Mouse (Mus musculus): ENCODE results near the gene Mrpl32. TPM values are rescaled to one million over a fixed set of nuclear protein-coding genes. Genes with fewer than 3 reads are reported as not detected.

The Mrpl32 gene
- polyA plus RNA-seq (2015; fragmentation: Nextera tagmentation; extraction: Ambion mirVana): 127 and 135 TPM in 2 replicates

GRCm38 (mm10) chr13:14612926-14613529 is at the start of gene Mrpl32, which contains the start of gene Psma2:
Mrpl32 (minus strand) TSS chr13:14613165.
Psma2 (plus strand) TSS chr13:14613240.
- Histone ChIP-seq H3K9ac (replicated peaks) (peak within 1 kb of the TSS; percentile 89), H3K4me2 (replicated peaks) (peak within 1 kb of the TSS; percentile 79), H3K4me1 (replicated peaks) (peaks cover 21% of the 10 kb centered on the region), H3K9me3 (no peaks in the 10 kb centered on the region), H3K4me3 (replicated peaks) (peak within 1 kb of the TSS; percentile 89), H3K36me3 (peaks cover 19% of the 10 kb centered on the region), H3K27me3 (no peaks in the 10 kb centered on the region), H3K27ac (peak within 1 kb of the TSS; percentile 32; the same call in 1 of the 2 replicates)
- ATAC-seq: peak; percentile 100
- WGBS: under 1% methylated on average over 42 of the region's 42 CpGs

- Histone ChIP-seq H3K9me3 (no peaks in the 10 kb centered on the region), H3K36me3 (no peaks in the 10 kb centered on the region), H3K27me3 (no peaks in the 10 kb centered on the region), H3K27ac (no peak overlapping the region), H3K4me3 (replicated peaks) (no peak overlapping the region), H3K4me1 (replicated peaks) (no peaks in the 10 kb centered on the region), H3K9ac (replicated peaks) (no peak overlapping the region), H3K4me2 (replicated peaks) (no peak overlapping the region)
- WGBS: 20% methylated on average over 1 of the region's 1 CpGs
- no peak for ATAC-seq
Observed at GRCm38 (mm10) chr13:14649301-14649700, 36.3 kb upstream of the Mrpl32 start.

- no peak overlapping the region for H3K4me2 ChIP-seq (replicated peaks)
- H3K4me3 ChIP-seq (replicated peaks): no peak overlapping the region
- H3K9me3 ChIP-seq: no peaks in the 10 kb centered on the region
- no peak overlapping the region for H3K9ac ChIP-seq (replicated peaks)
- H3K4me1 ChIP-seq (replicated peaks): no peaks in the 10 kb centered on the region
- ATAC-seq: no peak
- 68% methylated on average over 1 of the region's 1 CpGs for WGBS
- peaks cover 35% of the 10 kb centered on the region for H3K36me3 ChIP-seq
- no peaks in the 10 kb centered on the region for H3K27me3 ChIP-seq
- H3K27ac ChIP-seq: no peak overlapping the region
Observed at GRCm38 (mm10) chr13:14639998-14640397, 27.0 kb upstream of the Mrpl32 start.

- H3K36me3 ChIP-seq: peaks cover 25% of the 10 kb centered on the region
- peak within 1 kb of the TSS; percentile 79 for H3K9ac ChIP-seq (replicated peaks)
- 2% methylated on average over 29 of the region's 29 CpGs for WGBS
- 0 out of 2 replicates have a peak within 1 kb of the TSS, but pooled peaks have one; percentile 63 for H3K27ac ChIP-seq
- H3K9me3 ChIP-seq: no peaks in the 10 kb centered on the region
- no peaks in the 10 kb centered on the region for H3K27me3 ChIP-seq
- peak within 1 kb of the TSS; percentile 70 for H3K4me2 ChIP-seq (replicated peaks)
- H3K4me3 ChIP-seq (replicated peaks): peak within 1 kb of the TSS; percentile 62
- peak; percentile 98 for ATAC-seq
- H3K4me1 ChIP-seq (replicated peaks): peaks cover 21% of the 10 kb centered on the region
Observed at GRCm38 (mm10) chr13:14629726-14630641, 17.0 kb upstream of the Mrpl32 start, which contains the start of gene AW209491. AW209491 (plus strand) TSS chr13:14630154.

GRCm38 (mm10) chr13:14618724-14619123 is 5.8 kb upstream of the Mrpl32 start:
- peaks cover 9% of the 10 kb centered on the region for H3K4me1 ChIP-seq (replicated peaks)
- no peaks in the 10 kb centered on the region for H3K27me3 ChIP-seq
- 46% methylated on average over 2 of the region's 2 CpGs for WGBS
- no peak overlapping the region for H3K4me3 ChIP-seq (replicated peaks)
- peaks cover 50% of the 10 kb centered on the region for H3K36me3 ChIP-seq
- no peaks in the 10 kb centered on the region for H3K9me3 ChIP-seq
- no peak overlapping the region for H3K9ac ChIP-seq (replicated peaks)
- no peak overlapping the region for H3K4me2 ChIP-seq (replicated peaks)
- no peak overlapping the region for H3K27ac ChIP-seq
- ATAC-seq: 0 out of 2 replicates have a peak, but pooled peaks have one; percentile 50

GRCm38 (mm10) chr13:14613553-14613952 is 588 bp upstream of the Mrpl32 start:
- Histone ChIP-seq H3K36me3 (peaks cover 23% of the 10 kb centered on the region), H3K4me3 (replicated peaks) (peak overlapping the region; percentile 89), H3K9me3 (no peaks in the 10 kb centered on the region), H3K4me1 (replicated peaks) (peaks cover 21% of the 10 kb centered on the region), H3K4me2 (replicated peaks) (peak overlapping the region; percentile 79), H3K9ac (replicated peaks) (peak overlapping the region; percentile 89), H3K27me3 (no peaks in the 10 kb centered on the region), H3K27ac (peak overlapping the region; percentile 32; the same call in 1 of the 2 replicates)
- no peak for ATAC-seq
- under 1% methylated on average over 9 of the region's 9 CpGs for WGBS

- peak; percentile 82 for ATAC-seq
- Histone ChIP-seq H3K4me2 (replicated peaks) (peak overlapping the region; percentile 62), H3K9ac (replicated peaks) (peak overlapping the region; percentile 77), H3K27me3 (no peaks in the 10 kb centered on the region), H3K4me3 (replicated peaks) (peak overlapping the region; percentile 89), H3K9me3 (no peaks in the 10 kb centered on the region), H3K36me3 (peaks cover 14% of the 10 kb centered on the region), H3K4me1 (replicated peaks) (peaks cover 21% of the 10 kb centered on the region), H3K27ac (no peak overlapping the region)
- 7% methylated on average over 10 of the region's 10 CpGs for whole genome bisulfite sequencing
Observed at GRCm38 (mm10) chr13:14612463-14612862, 502 bp downstream of the Mrpl32 start.

GRCm38 (mm10) chr13:14607616-14608015 is 5.3 kb downstream of the Mrpl32 start:
- ATAC-seq: no peak
- peaks cover 12% of the 10 kb centered on the region for H3K4me1 ChIP-seq (replicated peaks)

GRCm38 (mm10) chr13:14602744-14603143 is 10.2 kb downstream of the Mrpl32 start:
- Histone ChIP-seq H3K9ac (replicated peaks) (no peak overlapping the region), H3K4me3 (replicated peaks) (no peak overlapping the region), H3K9me3 (no peaks in the 10 kb centered on the region), H3K4me2 (replicated peaks) (no peak overlapping the region), H3K4me1 (replicated peaks) (no peaks in the 10 kb centered on the region), H3K36me3 (no peaks in the 10 kb centered on the region), H3K27ac (no peak overlapping the region), H3K27me3 (no peaks in the 10 kb centered on the region)
- ATAC-seq: no peak
- WGBS: 93% methylated on average over 2 of the region's 2 CpGs

More at GRCm38 (mm10) chr13:14607616-14608015, 5.3 kb downstream of the Mrpl32 start:
- Histone ChIP-seq H3K9me3 (no peaks in the 10 kb centered on the region), H3K4me2 (replicated peaks) (no peak overlapping the region), H3K27ac (no peak overlapping the region), H3K9ac (replicated peaks) (no peak overlapping the region), H3K4me3 (replicated peaks) (no peak overlapping the region), H3K27me3 (no peaks in the 10 kb centered on the region), H3K36me3 (peaks cover 5% of the 10 kb centered on the region)

- no peak for ATAC-seq
- Histone ChIP-seq H3K9ac (replicated peaks) (no peak overlapping the region), H3K9me3 (no peaks in the 10 kb centered on the region), H3K27me3 (no peaks in the 10 kb centered on the region), H3K36me3 (no peaks in the 10 kb centered on the region), H3K27ac (no peak overlapping the region), H3K4me1 (replicated peaks) (no peaks in the 10 kb centered on the region), H3K4me2 (replicated peaks) (no peak overlapping the region), H3K4me3 (replicated peaks) (no peak overlapping the region)
- 81% methylated on average over 3 of the region's 3 CpGs for WGBS
Observed at GRCm38 (mm10) chr13:14580392-14580791, 32.6 kb downstream of the Mrpl32 start.

GRCm38 (mm10) chr13:14574128-14574527 is 38.8 kb downstream of the Mrpl32 start:
- Histone ChIP-seq H3K4me3 (replicated peaks) (no peak overlapping the region), H3K4me2 (replicated peaks) (no peak overlapping the region), H3K27me3 (no peaks in the 10 kb centered on the region), H3K9ac (replicated peaks) (no peak overlapping the region), H3K27ac (no peak overlapping the region), H3K9me3 (no peaks in the 10 kb centered on the region), H3K4me1 (replicated peaks) (no peaks in the 10 kb centered on the region), H3K36me3 (no peaks in the 10 kb centered on the region)
- no peak for ATAC-seq

- H3K9me3 ChIP-seq: no peaks in the 10 kb centered on the region
Observed at GRCm38 (mm10) chr13:14561336-14561735, 51.6 kb downstream of the Mrpl32 start.

More at GRCm38 (mm10) chr13:14561336-14561735, 51.6 kb downstream of the Mrpl32 start:
- ATAC-seq: no peak
- H3K9ac ChIP-seq (replicated peaks): no peak overlapping the region
- H3K27ac ChIP-seq: no peak overlapping the region
- 83% methylated on average over 1 of the region's 1 CpGs for WGBS
- no peaks in the 10 kb centered on the region for H3K27me3 ChIP-seq
- H3K4me1 ChIP-seq (replicated peaks): no peaks in the 10 kb centered on the region
- H3K4me2 ChIP-seq (replicated peaks): no peak overlapping the region
- no peak overlapping the region for H3K4me3 ChIP-seq (replicated peaks)
- H3K36me3 ChIP-seq: no peaks in the 10 kb centered on the region
